Mouse (Mus musculus) left cerebral cortex, adult 18-20 months (tissue): Measurements from ENCODE around the gene Olfr478. TPM values are rescaled to one million over a fixed set of nuclear protein-coding genes. Genes with fewer than 3 reads are reported as not detected.
"Not testable (repeated sequence)": the region's sequence is repeated elsewhere in the genome, so short reads cannot be mapped to it uniquely, and the experiment has no call there.

Source experiments
- DNase-seq, 2 experiments: peaks; one replicate each; pipeline ENCODE4 v3.0.0; 2021 to 2022; ENCODE audit warnings: low spot score in 2 of 2, mixed read lengths in 1 of 2
- long read RNA-seq, 2 experiments: library from polyadenylated mRNA; stranded (forward); transcript quantifications; one replicate each; pipeline ENCODE4 v2.0.0; 2021
- total RNA-seq, 2 experiments: library from RNA; stranded (reverse); gene quantifications; 2 replicates each; pipeline ENCODE4 v1.2.3; 2021

Gene Olfr478
- total RNA-seq = not detected
- long read RNA-seq, experiment 1 = 0 reads
- long read RNA-seq, experiment 2 = 0 reads

DNA sequence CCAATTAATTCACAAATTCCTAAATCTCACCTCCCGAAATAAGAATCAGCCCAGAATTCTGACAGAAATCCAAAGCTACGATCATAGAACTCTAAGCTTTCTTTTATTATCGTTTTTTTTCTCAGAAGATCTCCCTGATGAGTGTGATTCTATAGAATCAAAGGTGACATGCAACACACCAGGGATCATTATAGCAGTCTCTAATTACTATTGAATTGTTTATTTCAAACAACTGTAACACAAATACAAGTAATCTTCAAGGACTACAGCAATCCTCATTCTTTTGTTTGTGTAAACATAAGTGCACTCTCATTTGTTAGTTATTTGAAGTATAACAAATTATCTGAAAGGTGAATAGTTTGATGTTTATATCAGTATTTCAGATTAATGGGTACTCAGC lies at the start of gene Olfr478:
Gene Olfr478, minus strand, starts transcription at position 101 of the 400 bp plus-strand sequence.
- DNase-seq = no peak

DNA sequence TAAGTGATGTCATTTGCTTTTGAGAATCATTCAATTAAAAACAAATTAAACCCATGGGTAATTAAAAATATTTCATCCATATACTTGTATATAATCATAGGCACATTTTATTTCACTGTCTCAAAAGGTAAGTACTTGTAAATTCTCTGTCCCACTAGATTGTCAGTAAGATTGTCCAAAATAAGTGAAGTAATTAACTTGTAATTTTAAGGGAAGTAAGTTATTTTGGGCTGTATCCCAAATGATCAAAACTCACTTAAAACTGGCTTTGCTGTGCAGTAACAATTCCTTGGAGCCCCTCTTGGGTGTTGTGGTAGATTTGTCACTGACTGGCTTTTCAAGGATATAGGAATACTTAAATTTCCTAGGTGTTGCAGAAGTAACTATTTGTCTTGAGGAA lies 45.8 kb upstream of the Olfr478 start, which contains the start of gene Olfr481:
Gene Olfr481, plus strand, starts transcription at position 301 of the 400 bp plus-strand sequence.
- no peak for DNase-seq

DNA sequence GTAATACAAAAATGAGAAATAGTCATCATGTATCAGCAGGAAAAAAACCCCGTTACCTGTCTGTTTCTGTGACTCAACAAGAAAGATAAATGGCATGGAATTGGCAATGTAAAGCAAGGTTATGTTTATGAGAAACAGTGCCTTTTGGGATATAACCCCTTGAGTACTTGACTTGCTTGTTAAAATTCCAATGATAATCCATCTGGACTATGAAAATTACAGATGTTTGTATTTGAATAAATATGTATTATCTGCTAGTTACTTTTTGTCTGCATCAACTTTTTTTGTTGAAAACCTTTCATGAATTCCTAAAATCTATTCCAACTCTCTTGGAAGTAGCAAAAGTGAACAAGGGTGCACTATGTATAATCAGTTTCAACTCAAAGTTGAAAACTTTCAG lies 33.5 kb upstream of the Olfr478 start, which contains the start of gene Olfr480:
Gene Olfr480, minus strand, starts transcription at position 101 of the 400 bp plus-strand sequence.
- no peak for DNase-seq

DNA sequence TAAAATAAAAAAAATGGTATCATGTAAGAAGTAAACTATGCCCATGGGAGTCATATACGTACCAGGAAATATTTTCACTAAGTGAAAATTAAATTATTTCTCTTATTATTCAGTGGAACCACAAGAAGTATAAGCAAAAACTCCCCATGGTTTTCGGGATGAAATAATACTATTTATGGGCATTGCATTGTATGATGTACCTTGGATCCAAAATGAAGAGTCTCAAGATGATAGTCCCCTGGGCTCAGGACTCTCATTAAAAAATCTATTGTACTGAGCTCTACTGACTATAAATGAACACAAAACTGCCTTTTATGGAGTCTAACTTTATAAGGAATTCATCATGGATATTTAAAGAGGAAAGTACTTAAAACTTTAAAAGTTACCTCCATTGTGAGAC lies 16.6 kb upstream of the Olfr478 start, which contains the start of gene Olfr479:
Gene Olfr479, plus strand, starts transcription at position 301 of the 400 bp plus-strand sequence.
- no peak for DNase-seq

DNA sequence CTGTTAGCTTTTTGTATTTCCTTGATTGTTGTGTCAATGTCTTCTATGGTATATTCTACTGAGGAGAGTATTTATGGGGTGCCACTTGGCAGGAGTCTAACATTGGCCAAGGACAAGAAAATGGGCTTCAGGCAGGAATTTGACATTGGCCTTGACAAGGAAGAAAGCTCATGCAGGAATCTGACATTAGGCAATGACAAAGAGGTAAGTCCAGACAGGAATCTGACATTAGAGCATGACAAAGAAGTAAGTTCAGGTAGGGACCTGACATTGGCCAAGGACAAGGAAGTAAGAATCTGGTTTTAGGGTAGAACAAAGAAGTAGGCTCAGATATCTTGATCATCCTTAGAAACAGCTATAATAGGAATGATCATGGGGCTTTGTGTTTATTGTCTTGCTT lies 19.5 kb downstream of the Olfr478 start:
- not testable (repeated sequence) for DNase-seq

DNA sequence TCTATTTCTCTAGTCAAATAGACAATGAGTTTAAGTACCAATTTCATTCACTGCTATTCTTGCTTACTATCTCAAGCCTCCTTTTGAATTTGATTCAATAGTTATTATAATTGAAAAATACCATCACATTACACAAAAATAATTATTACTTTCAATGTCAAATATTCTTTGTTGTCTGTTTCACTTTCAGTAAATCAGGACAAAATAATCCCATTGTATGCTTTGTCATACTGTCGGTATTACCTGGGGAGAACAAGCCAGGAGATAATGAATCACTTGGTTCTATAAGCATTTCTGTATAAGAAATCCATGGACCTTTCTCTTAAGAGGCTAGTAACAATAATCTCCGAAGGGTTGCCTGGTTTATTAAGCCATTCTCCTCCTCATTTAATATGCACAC lies 47.4 kb downstream of the Olfr478 start, which contains the start of gene Olfr477:
Gene Olfr477, plus strand, starts transcription at position 301 of the 400 bp plus-strand sequence.
- no peak for DNase-seq

Other genes with a start within 250 kb of the Olfr478 start
- not detected for gene Ovch2, start 232.8 kb downstream of the Olfr478 start, total RNA-seq
- gene Olfr467, start 221.7 kb downstream of the Olfr478 start, total RNA-seq = not detected
- not detected for gene Olfr469, start 208.4 kb downstream of the Olfr478 start, total RNA-seq
- not detected for gene Olfr470, start 186.5 kb downstream of the Olfr478 start, total RNA-seq
- gene Olfr472, start 136.1 kb downstream of the Olfr478 start, total RNA-seq = not detected
- not detected for gene Olfr473, start 103.5 kb downstream of the Olfr478 start, total RNA-seq
- gene Olfr474, start 79.3 kb downstream of the Olfr478 start, total RNA-seq = not detected
- not detected for gene Olfr476, start 69.2 kb downstream of the Olfr478 start, total RNA-seq
- gene Olfr477, start 47.3 kb downstream of the Olfr478 start, total RNA-seq = not detected
- gene Olfr479, start 16.7 kb upstream of the Olfr478 start, total RNA-seq = not detected
- gene Olfr480, start 33.4 kb upstream of the Olfr478 start, total RNA-seq = not detected
- gene Olfr481, start 45.9 kb upstream of the Olfr478 start, total RNA-seq = not detected
- 1 to 10 TPM; 2.4 to 2.6 TPM for gene Olfr482, start 63.6 kb upstream of the Olfr478 start, total RNA-seq
- gene Olfr483, start 66.9 kb upstream of the Olfr478 start, total RNA-seq = not detected
- not detected for gene Olfr484, start 93.5 kb upstream of the Olfr478 start, total RNA-seq
- gene Olfr485, start 125.9 kb upstream of the Olfr478 start, total RNA-seq = not detected
- gene Olfr486, start 138.8 kb upstream of the Olfr478 start, total RNA-seq = not detected
- gene Olfr487, start 180.6 kb upstream of the Olfr478 start, total RNA-seq = not detected
- not detected for gene Olfr488, start 224.4 kb upstream of the Olfr478 start, total RNA-seq